Mouse (Mus musculus) stomach, embryonic 16.5 days (tissue): ENCODE results near the gene BC028528. TPM values are rescaled to one million over a fixed set of nuclear protein-coding genes. Genes with fewer than 3 reads are reported as not detected.
A peak's percentile ranks its signal among the peaks of the same experiment; 100 is the strongest.

Experiments
- ATAC-seq: fragments of 200-750 bp; cut with Nextera tagmentation; 2 replicates; pipeline ENCODE4 v1.8.0; 2017; ENCODE audit warnings: moderate number of reproducible peaks, moderate TSS enrichment; ENCODE audit not compliant: insufficient read depth, low FRiP score
- H3K27ac ChIP-seq: fragments of 300-500 bp; sonication (generic); 2 replicates; pipeline ENCODE4 v1.5.1; 2014; ENCODE audit warnings: low read length
- H3K27me3 ChIP-seq: fragments of 300-500 bp; sonication (generic); 2 replicates; pipeline ENCODE4 v1.6.1; 2014; ENCODE audit warnings: low read length, control low read depth, mixed read lengths; ENCODE audit not compliant: control insufficient read depth, insufficient read depth
- H3K36me3 ChIP-seq: fragments of 300-500 bp; sonication (generic); 2 replicates; pipeline ENCODE4 v1.6.1; 2014; ENCODE audit warnings: low read length; ENCODE audit not compliant: control insufficient read depth, insufficient read depth
- H3K4me1 ChIP-seq: fragments of 300-500 bp; sonication (generic); 2 replicates; pipeline ENCODE4 v1.6.1; 2014; ENCODE audit warnings: low read length, control low read depth, mixed read lengths; ENCODE audit not compliant: control insufficient read depth, insufficient read depth
- H3K4me2 ChIP-seq: fragments of 300-500 bp; sonication (generic); 2 replicates; pipeline ENCODE4 v1.6.1; 2014; ENCODE audit warnings: low read depth, low read length, mixed read lengths
- H3K4me3 ChIP-seq: fragments of 300-500 bp; sonication (generic); replicated peaks from 2 replicates; pipeline ENCODE4 v1.5.1; 2014; ENCODE audit warnings: mild to moderate bottlenecking, low read length
- H3K9ac ChIP-seq: fragments of 300-500 bp; sonication (generic); 2 replicates; pipeline ENCODE4 v1.6.1; 2014; ENCODE audit warnings: low read length
- H3K9me3 ChIP-seq: fragments of 300-500 bp; sonication (generic); replicated peaks from 2 replicates; pipeline ENCODE4 v1.6.1; 2016; ENCODE audit warnings: low read length, control low read depth; ENCODE audit not compliant: control insufficient read depth
- WGBS: fragments of 180-500 bp; shearing (Covaris S2); extraction: QIAGEN DNeasy Blood & Tissue Kit; methylation state at CpG from one replicate; pipeline ENCODE4 v1.1.7; 2014; 5-methylcytosine and 5-hydroxymethylcytosine counted together
- polyA plus RNA-seq: library from polyadenylated mRNA; unstranded; fragments of >200 nt; fragmentation: Nextera tagmentation; extraction: Ambion mirVana; gene quantifications from 2 replicates; pipeline ENCODE4 v1.2.1, GENCODE M21; 2015

BC028528 gene
- polyA plus RNA-seq = 28.8 and 30.0 TPM in 2 replicates

- peak within 1 kb of the TSS; percentile 43 for H3K4me3 ChIP-seq
- peak; percentile 23; the same call in 1 of the 2 replicates for ATAC-seq
- H3K4me2 ChIP-seq = peak within 1 kb of the TSS; percentile 49
- no peaks in the 10 kb centered on the region for H3K27me3 ChIP-seq
- H3K9ac ChIP-seq = peak within 1 kb of the TSS; percentile 63
- H3K9me3 ChIP-seq = no peaks in the 10 kb centered on the region
- no peaks in the 10 kb centered on the region for H3K36me3 ChIP-seq
- H3K4me1 ChIP-seq = peaks cover 12% of the 10 kb centered on the region
- H3K27ac ChIP-seq = peak within 1 kb of the TSS; percentile 94
- 18% methylated on average over 12 of the region's 12 CpGs for WGBS
Observed at GRCm38 (mm10) chr3:95891211-95892065, at the start of gene BC028528. Gene BC028528 (minus strand): TSS chr3:95892005.

GRCm38 (mm10) chr3:95938835-95939234, 47.0 kb upstream of the BC028528 start:
- Histone ChIP-seq H3K9me3 (no peaks in the 10 kb centered on the region), H3K9ac (no peak overlapping the region), H3K27ac (no peak overlapping the region), H3K4me1 (no peaks in the 10 kb centered on the region), H3K27me3 (no peaks in the 10 kb centered on the region), H3K4me2 (no peak overlapping the region), H3K4me3 (no peak overlapping the region), H3K36me3 (peaks cover 40% of the 10 kb centered on the region)
- no peak for ATAC-seq
- WGBS = 94% methylated on average over 15 of the region's 15 CpGs

- Histone ChIP-seq H3K36me3 (peaks cover 43% of the 10 kb centered on the region), H3K4me3 (no peak overlapping the region), H3K9me3 (no peaks in the 10 kb centered on the region), H3K27me3 (no peaks in the 10 kb centered on the region), H3K27ac (no peak overlapping the region), H3K4me2 (no peak overlapping the region), H3K4me1 (no peaks in the 10 kb centered on the region), H3K9ac (no peak overlapping the region)
- no peak for ATAC-seq
- WGBS = 97% methylated on average over 8 of the region's 8 CpGs
Observed at GRCm38 (mm10) chr3:95938217-95938616, 46.4 kb upstream of the BC028528 start.

GRCm38 (mm10) chr3:95934448-95934847, 42.6 kb upstream of the BC028528 start:
- no peak overlapping the region for H3K4me3 ChIP-seq
- no peak overlapping the region for H3K9ac ChIP-seq
- no peak overlapping the region for H3K4me2 ChIP-seq
- no peak for ATAC-seq
- H3K27me3 ChIP-seq = no peaks in the 10 kb centered on the region
- peaks cover 4% of the 10 kb centered on the region; the same call in 1 of the 2 replicates for H3K4me1 ChIP-seq
- 79% methylated on average over 1 of the region's 1 CpGs for WGBS
- H3K27ac ChIP-seq = no peak overlapping the region
- H3K36me3 ChIP-seq = peaks cover 27% of the 10 kb centered on the region
- no peaks in the 10 kb centered on the region for H3K9me3 ChIP-seq

- Histone ChIP-seq H3K27ac (no peak overlapping the region), H3K36me3 (peaks cover 15% of the 10 kb centered on the region), H3K9ac (no peak overlapping the region), H3K9me3 (no peaks in the 10 kb centered on the region), H3K4me3 (no peak overlapping the region), H3K4me1 (peaks cover 4% of the 10 kb centered on the region; the same call in 1 of the 2 replicates), H3K4me2 (no peak overlapping the region), H3K27me3 (no peaks in the 10 kb centered on the region)
- WGBS = 91% methylated on average over 7 of the region's 7 CpGs
- no peak for ATAC-seq
Observed at GRCm38 (mm10) chr3:95933111-95933750, 41.4 kb upstream of the BC028528 start.

- 84% methylated on average over 7 of the region's 7 CpGs for WGBS
- Histone ChIP-seq H3K27ac (no peak overlapping the region), H3K36me3 (peaks cover 9% of the 10 kb centered on the region), H3K4me1 (peaks cover 4% of the 10 kb centered on the region; the same call in 1 of the 2 replicates), H3K4me2 (no peak overlapping the region), H3K9me3 (no peaks in the 10 kb centered on the region), H3K9ac (no peak overlapping the region), H3K4me3 (no peak overlapping the region), H3K27me3 (no peaks in the 10 kb centered on the region)
- no peak for ATAC-seq
Observed at GRCm38 (mm10) chr3:95932566-95932965, 40.8 kb upstream of the BC028528 start.

GRCm38 (mm10) chr3:95932157-95932556, 40.4 kb upstream of the BC028528 start:
- Histone ChIP-seq H3K9me3 (no peaks in the 10 kb centered on the region), H3K27me3 (no peaks in the 10 kb centered on the region), H3K27ac (no peak overlapping the region), H3K9ac (no peak overlapping the region), H3K4me3 (no peak overlapping the region), H3K4me2 (no peak overlapping the region), H3K36me3 (peaks cover 6% of the 10 kb centered on the region; the same call in 1 of the 2 replicates), H3K4me1 (peaks cover 4% of the 10 kb centered on the region; the same call in 1 of the 2 replicates)
- WGBS = 58% methylated on average over 1 of the region's 1 CpGs
- no peak for ATAC-seq

- H3K9me3 ChIP-seq = no peaks in the 10 kb centered on the region
- ATAC-seq = no peak
- H3K27me3 ChIP-seq = no peaks in the 10 kb centered on the region
- H3K4me2 ChIP-seq = no peak overlapping the region
- H3K9ac ChIP-seq = no peak overlapping the region
- WGBS = 82% methylated on average over 1 of the region's 1 CpGs
- H3K4me3 ChIP-seq = no peak overlapping the region
- H3K36me3 ChIP-seq = peaks cover 6% of the 10 kb centered on the region; the same call in 1 of the 2 replicates
- H3K27ac ChIP-seq = no peak overlapping the region
- H3K4me1 ChIP-seq = peaks cover 4% of the 10 kb centered on the region; the same call in 1 of the 2 replicates
Observed at GRCm38 (mm10) chr3:95931471-95931870, 39.7 kb upstream of the BC028528 start.

GRCm38 (mm10) chr3:95930471-95930789, 38.6 kb upstream of the BC028528 start:
- no peak for ATAC-seq
- WGBS = 1% methylated on average over 5 of the region's 5 CpGs

More at GRCm38 (mm10) chr3:95930471-95930789, 38.6 kb upstream of the BC028528 start:
- peaks cover 4% of the 10 kb centered on the region; the same call in 1 of the 2 replicates for H3K4me1 ChIP-seq
- peak overlapping the region; percentile 78 for H3K4me2 ChIP-seq
- peaks cover 6% of the 10 kb centered on the region; the same call in 1 of the 2 replicates for H3K36me3 ChIP-seq
- no peaks in the 10 kb centered on the region for H3K27me3 ChIP-seq
- H3K9ac ChIP-seq = peak overlapping the region; percentile 96
- H3K4me3 ChIP-seq = peak overlapping the region; percentile 97
- H3K9me3 ChIP-seq = no peaks in the 10 kb centered on the region
- peak overlapping the region; percentile 94 for H3K27ac ChIP-seq
